Mouse (Mus musculus): ENCODE results near the gene Zfp408. TPM values are rescaled to one million over a fixed set of nuclear protein-coding genes. Genes with fewer than 3 reads are reported as not detected.

Zfp408 gene
- 18.5 and 30.7 TPM in 2 replicates for total RNA-seq (2014; rRNA removed)
- 6.2 and 8.7 TPM in 2 replicates for polyA plus RNA-seq (2015; fragmentation: Nextera tagmentation; extraction: Ambion mirVana)

GRCm38 (mm10) chr2:91649553-91650359, at the start of gene Zfp408, which contains the start of gene Arhgap1:
Gene Zfp408, minus strand, starts transcription at chr2:91649791.
Gene Arhgap1, plus strand, starts transcription at chr2:91649860.
- ATAC-seq (peak; percentile 96), DNase-seq (peak; percentile 98)
- Histone ChIP-seq H3K36me3 (ENCODE audit: insufficient read depth) (peaks cover 56% of the 10 kb centered on the region), H3K9ac (peak within 1 kb of the TSS; percentile 79), H3K9me3 (ENCODE audit: low read length) (no peaks in the 10 kb centered on the region), H3K4me2 (ENCODE audit: low read depth) (peak within 1 kb of the TSS; percentile 82), H3K27ac (ENCODE audit: low read depth, low read length) (peak within 1 kb of the TSS; percentile 90), H3K4me3 (ENCODE audit: low read depth, low read length) (peak within 1 kb of the TSS; percentile 68), H3K4me1 (ENCODE audit: insufficient read depth) (peaks cover 9% of the 10 kb centered on the region; the same call in 1 of the 2 replicates), H3K27me3 (ENCODE audit: insufficient read depth, low read length) (no peaks in the 10 kb centered on the region)
- WGBS = under 1% methylated on average over 44 of the region's 44 CpGs
- no peak for TF ChIP-seq CTCF (IDR thresholded peaks at IDR 0.05; ENCODE audit: low read depth)

GRCm38 (mm10) chr2:91699225-91699624, 49.6 kb upstream of the Zfp408 start:
- no peak overlapping the region for H3K27ac ChIP-seq (ENCODE audit: low read depth, low read length)
- peaks cover 5% of the 10 kb centered on the region; the same call in 1 of the 2 replicates for H3K36me3 ChIP-seq (ENCODE audit: insufficient read depth)
- no peak overlapping the region for H3K9ac ChIP-seq
- no peaks in the 10 kb centered on the region for H3K9me3 ChIP-seq (ENCODE audit: low read length)
- H3K4me2 ChIP-seq (ENCODE audit: low read depth) = no peak overlapping the region
- no peak for TF ChIP-seq CTCF (IDR thresholded peaks at IDR 0.05; ENCODE audit: low read depth)
- H3K4me3 ChIP-seq (ENCODE audit: low read depth, low read length) = no peak overlapping the region
- H3K27me3 ChIP-seq (ENCODE audit: insufficient read depth, low read length) = no peaks in the 10 kb centered on the region
- DNase-seq (no peak), ATAC-seq (no peak)
- WGBS = 64% methylated on average over 1 of the region's 1 CpGs
- no peaks in the 10 kb centered on the region for H3K4me1 ChIP-seq (ENCODE audit: insufficient read depth)

- WGBS = 90% methylated on average over 1 of the region's 1 CpGs
- H3K4me1 ChIP-seq (ENCODE audit: insufficient read depth) = no peaks in the 10 kb centered on the region
- no peak overlapping the region for H3K9ac ChIP-seq
- no peak for TF ChIP-seq CTCF (IDR thresholded peaks at IDR 0.05; ENCODE audit: low read depth)
- H3K4me2 ChIP-seq (ENCODE audit: low read depth) = no peak overlapping the region
- no peak overlapping the region for H3K4me3 ChIP-seq (ENCODE audit: low read depth, low read length)
- H3K9me3 ChIP-seq (ENCODE audit: low read length) = no peaks in the 10 kb centered on the region
- H3K36me3 ChIP-seq (ENCODE audit: insufficient read depth) = peaks cover 13% of the 10 kb centered on the region
- ATAC-seq (no peak), DNase-seq (no peak)
- H3K27ac ChIP-seq (ENCODE audit: low read depth, low read length) = no peak overlapping the region
- H3K27me3 ChIP-seq (ENCODE audit: insufficient read depth, low read length) = no peaks in the 10 kb centered on the region
Observed at GRCm38 (mm10) chr2:91696225-91696590, 46.6 kb upstream of the Zfp408 start.

- Histone ChIP-seq H3K4me2 (ENCODE audit: low read depth) (no peak overlapping the region), H3K4me3 (ENCODE audit: low read depth, low read length) (no peak overlapping the region), H3K27ac (ENCODE audit: low read depth, low read length) (no peak overlapping the region), H3K36me3 (ENCODE audit: insufficient read depth) (peaks cover 15% of the 10 kb centered on the region), H3K9ac (no peak overlapping the region), H3K4me1 (ENCODE audit: insufficient read depth) (no peaks in the 10 kb centered on the region), H3K27me3 (ENCODE audit: insufficient read depth, low read length) (no peaks in the 10 kb centered on the region), H3K9me3 (ENCODE audit: low read length) (no peaks in the 10 kb centered on the region)
- WGBS = 92% methylated on average over 10 of the region's 10 CpGs
- TF ChIP-seq CTCF (IDR thresholded peaks at IDR 0.05; ENCODE audit: low read depth) = no peak
- DNase-seq (no peak), ATAC-seq (no peak)
Observed at GRCm38 (mm10) chr2:91695436-91696224, 46.0 kb upstream of the Zfp408 start.

GRCm38 (mm10) chr2:91689452-91689851, 39.9 kb upstream of the Zfp408 start:
- TF ChIP-seq CTCF (IDR thresholded peaks at IDR 0.05; ENCODE audit: low read depth) = no peak
- Histone ChIP-seq H3K4me2 (ENCODE audit: low read depth) (no peak overlapping the region), H3K9me3 (ENCODE audit: low read length) (no peaks in the 10 kb centered on the region), H3K4me3 (ENCODE audit: low read depth, low read length) (no peak overlapping the region), H3K9ac (no peak overlapping the region), H3K36me3 (ENCODE audit: insufficient read depth) (peaks cover 56% of the 10 kb centered on the region), H3K27ac (ENCODE audit: low read depth, low read length) (no peak overlapping the region), H3K27me3 (ENCODE audit: insufficient read depth, low read length) (no peaks in the 10 kb centered on the region), H3K4me1 (ENCODE audit: insufficient read depth) (no peaks in the 10 kb centered on the region)
- ATAC-seq (no peak), DNase-seq (no peak)
- 81% methylated on average over 7 of the region's 7 CpGs for WGBS

GRCm38 (mm10) chr2:91683919-91684318, 34.3 kb upstream of the Zfp408 start:
- 85% methylated on average over 8 of the region's 8 CpGs for WGBS
- no peak for TF ChIP-seq CTCF (IDR thresholded peaks at IDR 0.05; ENCODE audit: low read depth)
- no peak for ATAC-seq
- no peak overlapping the region for H3K27ac ChIP-seq (ENCODE audit: low read depth, low read length)
- no peaks in the 10 kb centered on the region for H3K4me1 ChIP-seq (ENCODE audit: insufficient read depth)
- no peak overlapping the region for H3K9ac ChIP-seq
- H3K4me2 ChIP-seq (ENCODE audit: low read depth) = no peak overlapping the region
- H3K4me3 ChIP-seq (ENCODE audit: low read depth, low read length) = no peak overlapping the region
- no peak for DNase-seq
- no peaks in the 10 kb centered on the region for H3K27me3 ChIP-seq (ENCODE audit: insufficient read depth, low read length)
- peaks cover 76% of the 10 kb centered on the region for H3K36me3 ChIP-seq (ENCODE audit: insufficient read depth)
- no peaks in the 10 kb centered on the region for H3K9me3 ChIP-seq (ENCODE audit: low read length)

GRCm38 (mm10) chr2:91682850-91683249, 33.3 kb upstream of the Zfp408 start:
- no peaks in the 10 kb centered on the region for H3K27me3 ChIP-seq (ENCODE audit: insufficient read depth, low read length)
- H3K4me1 ChIP-seq (ENCODE audit: insufficient read depth) = no peaks in the 10 kb centered on the region
- H3K36me3 ChIP-seq (ENCODE audit: insufficient read depth) = peaks cover 76% of the 10 kb centered on the region
- H3K27ac ChIP-seq (ENCODE audit: low read depth, low read length) = no peak overlapping the region
- WGBS = 51% methylated on average over 4 of the region's 4 CpGs
- H3K4me2 ChIP-seq (ENCODE audit: low read depth) = no peak overlapping the region
- H3K9ac ChIP-seq = no peak overlapping the region
- no peak overlapping the region for H3K4me3 ChIP-seq (ENCODE audit: low read depth, low read length)
- no peaks in the 10 kb centered on the region for H3K9me3 ChIP-seq (ENCODE audit: low read length)
- DNase-seq (peak; percentile 71), ATAC-seq (peak; percentile 82)
- TF ChIP-seq CTCF (IDR thresholded peaks at IDR 0.05; ENCODE audit: low read depth) = peak; percentile 61
